Mouse (Mus musculus) right cerebral cortex, postnatal 14 days (tissue): Measurements from ENCODE around the gene Dnajc14.
A peak's percentile ranks its signal among the peaks of the same experiment; 100 is the strongest.

Experiments
- DNase-seq: peaks from one replicate; pipeline ENCODE4 v3.0.0; 2022

The Dnajc14 gene

GRCm38 (mm10) chr10:128803771-128804270, at the start of gene Dnajc14:
Gene Dnajc14 (plus strand): TSS chr10:128804062.
- peak; percentile 60 for DNase-seq

GRCm38 (mm10) chr10:128772895-128773294, 31.0 kb upstream of the Dnajc14 start:
- no peak for DNase-seq

- DNase-seq: no peak
Measured at GRCm38 (mm10) chr10:128773685-128774084, 30.2 kb upstream of the Dnajc14 start.

- DNase-seq: no peak
Measured at GRCm38 (mm10) chr10:128778441-128778840, 25.4 kb upstream of the Dnajc14 start.

GRCm38 (mm10) chr10:128779011-128779795, 24.7 kb upstream of the Dnajc14 start:
- no peak for DNase-seq

- no peak for DNase-seq
Measured at GRCm38 (mm10) chr10:128780200-128780599, 23.7 kb upstream of the Dnajc14 start.

GRCm38 (mm10) chr10:128790398-128791124, 13.3 kb upstream of the Dnajc14 start, which contains the start of gene Mmp19:
Gene Mmp19 (plus strand): TSS chr10:128790910.
- DNase-seq: no peak

GRCm38 (mm10) chr10:128792041-128792440, 11.8 kb upstream of the Dnajc14 start:
- no peak for DNase-seq

- DNase-seq: no peak
Measured at GRCm38 (mm10) chr10:128793258-128793657, 10.6 kb upstream of the Dnajc14 start.

GRCm38 (mm10) chr10:128794391-128794790, 9.5 kb upstream of the Dnajc14 start:
- no peak for DNase-seq

GRCm38 (mm10) chr10:128795581-128795980, 8.3 kb upstream of the Dnajc14 start:
- DNase-seq: no peak

- DNase-seq: no peak
Measured at GRCm38 (mm10) chr10:128798676-128799075, 5.2 kb upstream of the Dnajc14 start.

GRCm38 (mm10) chr10:128801981-128802495, 1.8 kb upstream of the Dnajc14 start:
- DNase-seq: no peak

- no peak for DNase-seq
Measured at GRCm38 (mm10) chr10:128802956-128803355, 906 bp upstream of the Dnajc14 start.

GRCm38 (mm10) chr10:128803361-128803760, 501 bp upstream of the Dnajc14 start:
- DNase-seq: no peak

GRCm38 (mm10) chr10:128804271-128805091, 619 bp downstream of the Dnajc14 start, which contains the start of gene Tmem198b:
Gene Tmem198b (minus strand): TSS chr10:128804370.
- peak; percentile 73 for DNase-seq

GRCm38 (mm10) chr10:128805092-128806000, 1.5 kb downstream of the Dnajc14 start:
- peak; percentile 96 for DNase-seq

GRCm38 (mm10) chr10:128806086-128806485, 2.2 kb downstream of the Dnajc14 start:
- DNase-seq: no peak

- no peak for DNase-seq
Measured at GRCm38 (mm10) chr10:128807018-128807417, 3.2 kb downstream of the Dnajc14 start.

GRCm38 (mm10) chr10:128817033-128817432, 13.2 kb downstream of the Dnajc14 start, which contains the start of gene Sarnp:
Gene Sarnp (plus strand): TSS chr10:128817333.
- DNase-seq: no peak

- DNase-seq: no peak
Measured at GRCm38 (mm10) chr10:128820217-128820616, 16.4 kb downstream of the Dnajc14 start.
